Mouse (Mus musculus): Measurements from ENCODE around the gene Cdkl5. TPM values are rescaled to one million over a fixed set of nuclear protein-coding genes. Genes with fewer than 3 reads are reported as not detected.
"Not testable (repeated sequence)": the region's sequence is repeated elsewhere in the genome, so short reads cannot be mapped to it uniquely, and the experiment has no call there.

Cdkl5 gene
- total RNA-seq, 4 experiments from 2014 or later, result 96.5 to 116 (median 109) TPM

GRCm38 (mm10) chrX:160919022-160919637 is 75.4 kb downstream of the Cdkl5 start:
- no peak for DNase-seq (ENCODE audit: low spot score in 2 of 2)

GRCm38 (mm10) chrX:160906952-160907351 is 87.6 kb downstream of the Cdkl5 start, which contains the start of gene Gja6:
Gene Gja6 (minus strand): TSS chrX:160907052.
- DNase-seq (ENCODE audit: low spot score in 2 of 2), result no peak

GRCm38 (mm10) chrX:160906477-160906876 is 88.0 kb downstream of the Cdkl5 start:
- no peak for DNase-seq (ENCODE audit: low spot score in 2 of 2)

- no peak for DNase-seq (ENCODE audit: low spot score in 2 of 2)
These were observed 88.6 kb downstream of the Cdkl5 start for GRCm38 (mm10) chrX:160905913-160906312.

GRCm38 (mm10) chrX:160905041-160905678 is 89.3 kb downstream of the Cdkl5 start:
- DNase-seq (ENCODE audit: low spot score in 2 of 2), result no peak

GRCm38 (mm10) chrX:160901118-160901517 is 93.4 kb downstream of the Cdkl5 start:
- no peak for DNase-seq (ENCODE audit: low spot score in 2 of 2)

GRCm38 (mm10) chrX:160892077-160892476 is 102.4 kb downstream of the Cdkl5 start:
- DNase-seq (ENCODE audit: low spot score in 2 of 2), result no peak

GRCm38 (mm10) chrX:160886301-160886700 is 108.2 kb downstream of the Cdkl5 start:
- no peak for DNase-seq (ENCODE audit: low spot score in 2 of 2)

GRCm38 (mm10) chrX:160866576-160866975 is 127.9 kb downstream of the Cdkl5 start:
- no peak for DNase-seq (ENCODE audit: low spot score in 2 of 2)

- no peak for DNase-seq (ENCODE audit: low spot score in 2 of 2)
These were observed 129.5 kb downstream of the Cdkl5 start for GRCm38 (mm10) chrX:160865022-160865421.

- DNase-seq (ENCODE audit: low spot score in 2 of 2), result no peak
These were observed 130.7 kb downstream of the Cdkl5 start for GRCm38 (mm10) chrX:160863689-160864383.

GRCm38 (mm10) chrX:160808226-160808625 is 186.3 kb downstream of the Cdkl5 start:
- no peak for DNase-seq (ENCODE audit: low spot score in 2 of 2)

GRCm38 (mm10) chrX:160804409-160805150 is 189.9 kb downstream of the Cdkl5 start:
- DNase-seq (ENCODE audit: low spot score in 2 of 2), result peak in 1 of 2 experiments; percentile 12

GRCm38 (mm10) chrX:160794920-160795319 is 199.6 kb downstream of the Cdkl5 start:
- DNase-seq (ENCODE audit: low spot score in 2 of 2), result no peak

GRCm38 (mm10) chrX:160782276-160782675 is 212.2 kb downstream of the Cdkl5 start:
- no peak for DNase-seq (ENCODE audit: low spot score in 2 of 2)

GRCm38 (mm10) chrX:160773033-160773432 is 221.5 kb downstream of the Cdkl5 start:
- DNase-seq (ENCODE audit: low spot score in 2 of 2), result peak; percentile 13 to 29

GRCm38 (mm10) chrX:160769622-160770021 is 224.9 kb downstream of the Cdkl5 start:
- DNase-seq (ENCODE audit: low spot score in 2 of 2), result not testable (repeated sequence)

GRCm38 (mm10) chrX:160767713-160768112 is 226.8 kb downstream of the Cdkl5 start, which contains the start of gene Rs1:
Gene Rs1 (plus strand): TSS chrX:160768013.
- DNase-seq (ENCODE audit: low spot score in 2 of 2), result no peak

- no peak for DNase-seq (ENCODE audit: low spot score in 2 of 2)
These were observed 228.3 kb downstream of the Cdkl5 start for GRCm38 (mm10) chrX:160766233-160766616.

GRCm38 (mm10) chrX:160765389-160766232 is 228.9 kb downstream of the Cdkl5 start:
- DNase-seq (ENCODE audit: low spot score in 2 of 2), result peak; percentile 83 to 95

- DNase-seq (ENCODE audit: low spot score in 2 of 2), result no peak
These were observed 243.7 kb downstream of the Cdkl5 start for GRCm38 (mm10) chrX:160750808-160751207.
